Mouse (Mus musculus) heart, postnatal 0 days (tissue): ENCODE measurements around the gene Anapc15.

Experiments
- CTCF ChIP-seq: IDR thresholded peaks from 2 replicates; pipeline ENCODE4 v1.5.1; 2016; ENCODE audit warnings: antibody characterized with exemption, control low read depth, low read depth
- EP300 ChIP-seq: IDR thresholded peaks from 2 replicates; pipeline ENCODE4 v1.6.1; 2016; ENCODE audit warnings: antibody characterized with exemption, low read depth

- TF ChIP-seq EP300: no peak
- no peak for TF ChIP-seq CTCF
Observed at GRCm38 (mm10) chr7:101833916-101834584, 29.5 kb upstream of the Anapc15 start.
